Mouse (Mus musculus) c-Kit-positive CD71-positive TER-119-positive erythroid progenitor cells, embryonic 14.5 days (primary cell): ENCODE results near the gene Gm26992.

Experiments used
- DNase-seq: peaks from one replicate; pipeline ENCODE4 v3.0.0-alpha.2; 2013; ENCODE audit warnings: low spot score

The Gm26992 gene

GRCm38 (mm10) chrX:103484050-103484449, 62.2 kb downstream of the Gm26992 start:
- peak; percentile 56 for DNase-seq

DNA sequence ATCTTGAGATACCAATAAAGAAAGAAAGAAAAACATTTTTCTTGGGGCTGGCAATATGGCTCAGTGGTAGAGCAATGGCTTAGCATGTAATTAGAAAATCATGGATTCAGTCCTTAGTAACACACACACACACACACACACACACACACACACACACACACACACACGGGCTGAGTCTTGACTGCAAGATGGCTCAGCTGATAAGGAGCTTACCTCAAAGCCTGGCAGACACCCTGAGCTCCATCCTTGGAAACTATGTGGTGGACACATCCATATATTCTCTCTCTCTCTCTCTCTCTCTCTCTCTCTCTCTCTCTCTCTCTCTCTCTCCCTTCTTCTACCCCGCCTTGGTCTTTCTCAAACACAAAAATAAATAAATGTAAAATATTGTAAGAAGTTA, 69.0 kb downstream of the Gm26992 start:
- DNase-seq, result peak; percentile 34

GRCm38 (mm10) chrX:103492398-103493256, 70.8 kb downstream of the Gm26992 start:
- peak; percentile 45 for DNase-seq

- peak; percentile 55 for DNase-seq
Observed at GRCm38 (mm10) chrX:103493351-103494173, 71.8 kb downstream of the Gm26992 start.

- no peak for DNase-seq
Observed at GRCm38 (mm10) chrX:103499374-103499773, 77.6 kb downstream of the Gm26992 start.

DNA sequence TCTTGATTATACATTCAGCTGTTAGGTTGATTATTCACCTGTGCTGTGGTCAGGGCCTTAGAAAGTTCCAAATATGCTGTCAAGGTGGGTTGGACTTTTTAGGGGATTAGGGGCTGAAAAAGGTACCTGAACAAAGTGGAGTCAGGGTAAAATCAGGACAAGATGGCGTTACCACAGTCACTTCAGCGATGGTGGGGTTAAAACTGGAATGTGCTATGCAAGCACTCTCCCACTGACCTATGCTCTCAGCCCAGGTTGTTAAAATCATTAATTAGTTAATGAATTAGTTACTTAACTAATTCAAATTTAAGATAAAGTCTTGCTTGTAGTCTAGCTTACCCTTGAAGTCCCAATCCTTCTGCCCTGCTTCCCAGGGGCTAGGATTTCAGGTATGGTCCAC, 78.3 kb downstream of the Gm26992 start:
- DNase-seq, result no peak

- no peak for DNase-seq
Observed at GRCm38 (mm10) chrX:103508218-103508617, 86.4 kb downstream of the Gm26992 start.

DNA sequence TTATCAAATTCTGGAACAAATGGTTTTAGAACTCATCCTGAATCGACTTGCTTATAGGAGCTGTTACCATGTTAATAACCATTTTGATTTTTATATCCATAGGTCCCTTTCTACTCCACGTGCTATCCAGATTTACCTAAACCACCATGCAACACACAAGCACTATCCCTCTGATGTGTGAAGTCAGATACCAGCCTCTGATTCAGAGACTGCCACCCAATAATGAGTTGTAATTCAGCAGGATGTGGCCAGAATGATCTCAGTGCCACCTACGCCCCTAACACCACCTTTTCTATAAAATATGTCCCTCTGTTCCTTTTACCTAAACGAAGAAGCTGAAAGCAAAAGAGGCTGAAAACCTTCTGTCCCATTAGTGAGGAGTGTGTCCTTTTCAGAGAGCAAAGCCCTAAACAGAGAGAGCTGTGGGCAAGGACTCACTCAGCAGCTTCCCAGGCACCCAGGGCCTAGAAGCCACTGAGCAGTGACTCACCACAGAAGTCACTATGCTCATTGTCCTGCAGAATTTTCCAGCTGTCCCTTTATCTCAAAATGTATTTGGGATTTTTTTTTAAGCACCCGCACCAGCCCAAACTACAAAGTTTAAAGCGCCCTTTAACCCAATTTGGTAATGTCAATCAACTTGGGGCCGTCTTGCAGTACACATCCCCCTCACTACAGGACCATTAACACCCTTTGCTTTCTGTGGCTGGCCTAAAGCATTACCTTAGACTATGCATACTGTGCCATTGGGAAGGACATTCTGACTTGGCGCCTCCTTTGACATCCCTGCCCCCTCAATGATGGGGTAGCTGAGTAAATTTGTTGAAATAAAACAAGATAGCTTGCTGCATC, 87.6 kb downstream of the Gm26992 start:
- DNase-seq, result no peak

DNA sequence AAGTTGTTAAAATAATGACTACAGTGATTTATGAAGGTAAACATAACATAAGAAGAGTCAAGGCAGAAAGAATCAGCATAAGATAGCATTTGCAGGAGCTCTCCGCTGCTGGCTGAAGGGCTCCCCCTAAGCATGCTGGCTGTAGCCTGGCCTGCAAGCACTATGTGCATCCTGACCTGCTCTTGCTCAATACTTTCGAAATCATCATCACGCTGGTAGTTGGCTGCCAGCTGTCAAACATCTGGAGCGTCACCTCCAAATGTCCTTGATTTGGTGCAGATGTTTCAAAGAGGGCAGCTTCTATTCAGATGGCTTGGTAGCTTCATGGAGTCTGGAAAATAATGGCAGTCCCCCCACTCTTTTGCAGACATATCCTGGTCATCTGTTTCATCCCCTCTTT, 93.0 kb downstream of the Gm26992 start:
- DNase-seq, result no peak

DNA sequence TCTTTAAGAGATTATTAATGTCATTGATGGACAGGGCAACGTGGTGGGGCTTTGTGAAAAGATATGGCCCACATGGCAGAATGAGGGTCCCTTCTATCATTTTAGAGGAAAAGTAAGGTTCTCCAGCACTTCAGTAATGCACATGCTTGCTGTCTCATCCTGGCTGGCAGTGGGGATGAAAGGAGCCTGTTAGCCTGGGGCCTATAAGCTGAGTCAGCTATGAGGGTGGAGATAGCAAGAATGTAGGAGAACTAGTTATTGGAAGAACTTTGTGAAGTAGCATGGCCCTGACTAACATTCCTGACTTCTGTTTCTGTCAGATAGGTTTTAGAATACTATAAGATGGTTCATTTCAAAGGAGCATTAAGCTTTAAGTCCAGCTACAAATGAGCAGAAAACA, 93.5 kb downstream of the Gm26992 start:
- DNase-seq, result no peak

DNA sequence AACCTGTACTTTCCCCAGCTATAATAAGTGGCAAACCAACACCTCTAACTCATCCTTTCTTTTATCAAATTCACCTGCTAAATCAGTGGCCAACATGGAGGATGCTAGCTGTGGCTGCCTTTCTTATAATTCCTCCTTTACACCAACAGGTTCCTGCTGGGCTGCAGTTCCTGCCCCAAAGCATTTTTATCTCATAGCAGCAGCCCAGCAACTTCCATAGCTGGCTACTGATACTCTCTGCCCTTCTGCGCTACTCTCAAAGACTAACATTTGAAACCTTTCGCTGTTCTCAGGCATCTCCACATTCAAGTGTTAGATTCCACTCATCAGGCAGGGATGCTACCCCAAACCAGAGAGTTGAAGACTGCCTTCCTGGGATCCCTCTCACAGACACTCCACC, 97.0 kb downstream of the Gm26992 start:
- DNase-seq, result no peak

- no peak for DNase-seq
Observed at GRCm38 (mm10) chrX:103519547-103519946, 97.7 kb downstream of the Gm26992 start.

- no peak for DNase-seq
Observed at GRCm38 (mm10) chrX:103521221-103521716, 99.5 kb downstream of the Gm26992 start.

- DNase-seq, result peak; percentile 29
Observed at GRCm38 (mm10) chrX:103529185-103529584, 107.4 kb downstream of the Gm26992 start.
